Mouse (Mus musculus) cerebellum, adult 2 months (tissue): Measurements from ENCODE around the gene Ppp2ca.

Experiments
- CTCF ChIP-seq: fragments of 200-500 bp; IDR thresholded peaks from 2 replicates; pipeline ENCODE4 v1.5.1; 2011; ENCODE audit warnings: low read depth, mild to moderate bottlenecking, control low read depth, low read length, moderate library complexity, borderline replicate concordance; ENCODE audit not compliant: insufficient read depth
- POLR2A ChIP-seq: fragments of 200-500 bp; IDR thresholded peaks from 2 replicates; pipeline ENCODE4 v1.6.1; 2011; ENCODE audit warnings: low read length, control low read depth, borderline replicate concordance; ENCODE audit not compliant: insufficient read depth

DNA sequence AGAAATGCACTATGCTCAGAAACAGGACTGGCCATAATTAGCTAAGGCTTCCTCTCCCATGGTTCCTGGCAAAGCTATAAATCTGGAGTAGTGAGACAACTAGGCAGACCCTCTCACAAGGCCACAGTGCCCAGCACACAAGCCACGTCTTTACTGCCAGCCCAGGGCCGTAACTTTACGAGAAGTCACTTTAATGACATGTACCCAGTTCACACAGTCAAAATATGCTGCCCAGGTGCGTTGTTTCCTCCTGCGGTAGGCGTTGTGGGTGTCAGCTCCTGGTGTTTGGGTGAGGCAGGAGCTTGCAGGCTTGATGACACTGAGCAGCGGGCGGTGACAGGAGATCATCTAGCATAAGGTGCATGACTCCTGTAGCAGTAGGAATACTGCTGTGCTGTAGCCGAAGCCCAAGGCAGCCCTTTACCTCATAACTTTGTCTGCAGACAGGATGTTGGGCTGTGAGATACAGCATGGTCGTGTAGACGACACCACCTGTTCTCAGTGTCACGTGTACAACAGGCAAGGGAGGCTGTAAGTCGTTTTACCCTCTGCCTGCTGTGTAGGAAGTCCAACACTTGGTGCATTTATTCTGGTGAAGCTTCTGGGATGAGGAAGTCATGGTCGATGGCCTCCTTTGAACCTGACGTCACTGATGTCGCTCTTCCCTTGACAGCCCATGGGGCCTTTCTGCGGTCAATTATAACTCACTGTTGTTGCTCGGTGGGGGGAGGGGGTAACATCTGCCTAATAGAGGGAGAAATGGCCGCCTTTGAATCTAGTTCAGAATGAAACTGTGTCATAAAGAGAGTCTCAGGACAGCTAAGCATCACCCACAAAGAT, 22.5 kb upstream of the Ppp2ca start:
- no peak for TF ChIP-seq CTCF
- TF ChIP-seq POLR2A = no peak
